Mouse (Mus musculus) ovary, postnatal 14 days (tissue): ENCODE results near the gene Rab11fip3.
"Not testable (repeated sequence)": the region's sequence is repeated elsewhere in the genome, so short reads cannot be mapped to it uniquely, and the experiment has no call there.

Source experiments
- DNase-seq: peaks from one replicate; pipeline ENCODE4 v3.0.0; 2022; ENCODE audit warnings: low spot score

Rab11fip3 gene

DNA sequence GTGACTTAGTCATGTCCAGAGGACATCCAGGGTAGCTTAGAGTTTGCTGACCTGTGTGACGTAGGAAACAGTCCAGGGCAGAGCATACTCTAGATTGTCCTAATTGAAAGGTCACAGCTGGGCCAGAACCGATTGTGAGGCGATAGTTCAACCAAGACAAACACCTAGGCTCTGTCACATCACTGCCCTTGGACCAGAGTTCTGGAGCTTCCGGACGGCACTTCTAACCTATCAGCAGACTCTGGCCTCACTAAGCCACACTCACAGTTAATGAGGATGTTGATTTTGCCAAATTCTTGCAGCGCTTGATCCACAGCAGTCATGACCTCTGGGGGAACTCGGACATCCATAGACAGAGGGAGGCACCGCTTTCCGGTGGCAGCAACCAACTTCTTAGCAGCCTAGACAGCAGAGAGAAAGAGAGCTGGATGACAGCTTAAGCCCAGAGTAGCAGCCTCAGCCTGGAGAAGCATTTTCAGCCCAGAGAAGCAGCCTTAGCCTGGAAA is 17.8 kb upstream of the Rab11fip3 start:
- DNase-seq, result no peak

DNA sequence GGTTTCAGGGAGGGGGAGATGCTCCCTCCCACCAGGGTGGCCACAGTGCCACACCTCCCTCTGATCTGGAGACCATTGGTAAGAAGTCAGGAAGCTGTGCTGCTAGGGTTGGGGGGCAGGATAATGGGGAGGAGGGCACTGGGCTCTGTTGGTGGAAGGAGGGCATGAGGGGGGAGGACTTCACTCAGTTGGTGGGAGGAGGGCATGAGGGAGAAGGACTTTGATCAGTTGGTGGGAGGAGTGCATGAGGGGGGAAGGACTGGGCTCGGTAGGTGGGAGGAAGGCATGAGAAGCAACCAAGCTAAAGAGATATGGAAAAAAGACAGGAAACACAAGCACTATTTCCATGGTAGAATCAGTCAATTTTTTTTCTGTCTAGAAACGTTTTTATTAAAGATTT is 11.5 kb upstream of the Rab11fip3 start:
- no peak for DNase-seq

DNA sequence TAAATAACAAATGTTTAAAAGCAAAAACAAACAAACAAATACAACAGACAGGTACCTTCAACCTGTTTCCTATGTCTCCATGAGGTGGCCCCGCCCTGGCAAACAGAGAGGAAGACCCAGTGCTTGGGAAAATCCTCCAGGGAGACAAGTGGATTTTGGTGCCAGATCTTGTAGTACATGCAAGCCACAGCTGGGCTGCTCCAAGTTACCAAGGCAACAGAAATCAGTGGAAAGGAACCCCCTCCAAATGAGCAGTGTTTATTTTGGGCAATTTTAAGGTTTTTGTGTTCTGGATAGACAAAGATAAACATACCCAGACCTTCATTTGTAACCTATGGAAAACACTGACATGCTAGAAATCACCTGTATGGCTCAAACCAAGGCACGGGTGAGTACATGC is 9.5 kb upstream of the Rab11fip3 start:
- no peak for DNase-seq

DNA sequence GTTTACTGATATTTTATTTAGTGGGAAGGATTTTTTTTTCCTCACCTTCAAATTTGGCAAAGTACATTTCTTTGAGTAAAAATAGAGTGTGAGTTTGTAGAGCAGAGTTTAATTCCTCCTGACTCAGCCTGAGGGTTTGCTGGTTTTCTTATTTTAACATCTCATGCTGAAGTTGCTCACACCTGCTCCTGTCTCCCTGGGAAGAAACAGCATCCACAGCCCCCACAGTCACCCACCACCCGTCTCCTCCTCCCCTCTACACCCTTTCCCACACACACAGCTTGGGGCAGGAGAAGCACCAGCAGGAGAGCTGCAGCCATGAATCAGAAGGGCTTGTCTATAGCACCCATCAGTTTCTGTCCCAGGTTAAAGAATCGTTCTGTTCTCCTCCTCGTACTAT is 5.9 kb upstream of the Rab11fip3 start:
- DNase-seq, result no peak

DNA sequence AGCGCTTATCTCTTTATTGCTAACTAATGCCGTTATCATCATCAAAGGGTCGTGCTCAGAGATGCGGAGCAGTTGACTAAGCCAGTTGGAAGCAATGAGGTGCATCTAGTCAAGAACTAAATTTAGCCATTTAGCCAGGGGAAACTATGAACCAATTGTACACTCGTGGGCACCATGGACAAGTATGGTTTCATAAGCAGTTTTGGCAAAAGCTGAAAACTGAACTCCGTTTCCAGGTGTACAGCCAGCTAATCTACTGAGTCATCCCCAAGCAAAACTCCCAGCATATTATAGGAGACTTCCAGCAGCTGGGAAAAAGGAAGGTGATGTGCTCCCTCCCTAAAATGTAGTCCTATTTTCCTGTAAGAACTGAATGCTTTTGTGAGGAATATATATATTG is 781 bp upstream of the Rab11fip3 start:
- DNase-seq, result no peak

DNA sequence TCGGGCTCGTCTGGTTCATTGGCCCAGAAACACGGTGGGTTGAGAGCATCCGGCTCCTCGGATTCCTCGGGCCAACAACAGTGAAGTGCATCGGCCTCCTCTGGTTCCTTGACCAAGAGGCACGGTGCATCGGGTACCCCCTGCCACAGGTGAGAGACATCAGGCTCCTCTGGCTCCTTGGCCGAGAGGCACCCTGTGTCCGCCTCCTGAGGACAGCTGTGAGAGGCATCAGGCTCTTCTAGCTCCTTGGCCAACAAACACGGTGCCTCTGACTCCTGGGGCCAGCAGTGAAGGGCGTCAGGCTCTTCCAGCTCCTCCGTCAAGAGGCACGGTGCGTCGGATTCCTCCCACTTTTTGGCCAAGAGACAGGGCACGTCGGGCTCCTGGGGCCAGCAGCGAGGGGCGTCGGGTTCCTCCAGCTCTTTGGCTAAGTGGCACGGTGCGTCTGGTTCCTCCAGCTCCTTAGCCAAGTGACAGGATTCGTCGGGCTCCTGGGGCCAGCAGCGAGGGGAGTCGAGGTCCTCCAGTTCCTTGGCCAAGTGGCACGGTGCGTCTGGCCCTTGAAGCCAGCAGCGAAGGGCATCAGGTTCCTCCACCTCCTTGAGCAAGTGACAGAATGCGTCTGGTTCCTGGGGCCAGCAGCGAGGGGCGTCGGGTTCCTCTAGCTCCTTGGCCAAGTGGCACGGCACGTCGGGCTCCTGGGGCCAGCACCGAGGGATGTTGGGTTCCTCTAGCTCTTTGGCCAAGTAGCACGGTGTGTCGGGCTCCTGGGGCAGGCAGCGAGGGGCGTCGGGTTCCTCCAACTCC is 1.1 kb downstream of the Rab11fip3 start:
- DNase-seq, result peak; percentile 6

DNA sequence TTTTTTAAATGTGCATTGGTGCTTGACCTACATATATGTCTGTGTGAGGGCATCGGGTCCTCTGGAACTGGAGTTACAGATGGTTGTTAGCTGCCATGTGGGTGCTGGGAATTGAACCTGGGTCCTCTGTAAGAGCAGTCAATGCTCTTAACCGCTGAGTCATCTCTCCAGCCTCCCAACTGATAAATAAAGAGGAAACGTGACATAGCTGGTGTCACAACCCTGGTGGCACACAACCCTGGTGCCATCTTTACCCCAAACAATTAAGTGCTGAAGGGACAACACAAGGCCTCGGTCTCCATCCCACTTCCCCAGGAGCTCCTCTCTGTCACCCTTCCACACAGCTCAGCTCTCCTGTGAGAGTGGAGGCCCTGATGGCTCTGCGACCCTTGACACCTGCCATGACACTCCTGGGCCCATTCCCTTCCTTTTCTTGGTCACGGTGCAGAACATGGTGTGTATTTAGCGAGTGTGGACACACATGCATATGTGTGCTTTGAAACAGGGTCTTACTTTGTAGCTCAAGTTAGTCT is 2.8 kb downstream of the Rab11fip3 start:
- DNase-seq, result no peak

DNA sequence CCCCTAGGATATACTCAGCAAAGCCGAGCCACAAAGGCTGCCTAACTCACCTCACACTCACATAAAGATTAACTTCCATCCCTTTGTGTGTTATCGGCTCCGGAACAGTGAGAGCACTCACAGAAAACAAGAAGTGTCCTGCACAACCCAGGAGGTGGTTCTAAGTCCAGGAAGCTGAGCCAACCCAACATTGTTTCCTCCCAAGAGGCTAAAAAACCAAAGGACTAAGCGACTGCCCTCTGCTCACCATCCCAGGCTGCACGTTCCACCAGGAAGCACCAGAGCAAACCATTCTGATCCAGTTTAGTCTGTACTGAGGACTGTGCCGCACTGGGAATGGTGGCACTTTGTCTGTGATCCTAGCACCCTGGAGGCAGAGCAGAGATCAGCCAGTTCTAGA is 4.4 kb downstream of the Rab11fip3 start:
- no peak for DNase-seq

DNA sequence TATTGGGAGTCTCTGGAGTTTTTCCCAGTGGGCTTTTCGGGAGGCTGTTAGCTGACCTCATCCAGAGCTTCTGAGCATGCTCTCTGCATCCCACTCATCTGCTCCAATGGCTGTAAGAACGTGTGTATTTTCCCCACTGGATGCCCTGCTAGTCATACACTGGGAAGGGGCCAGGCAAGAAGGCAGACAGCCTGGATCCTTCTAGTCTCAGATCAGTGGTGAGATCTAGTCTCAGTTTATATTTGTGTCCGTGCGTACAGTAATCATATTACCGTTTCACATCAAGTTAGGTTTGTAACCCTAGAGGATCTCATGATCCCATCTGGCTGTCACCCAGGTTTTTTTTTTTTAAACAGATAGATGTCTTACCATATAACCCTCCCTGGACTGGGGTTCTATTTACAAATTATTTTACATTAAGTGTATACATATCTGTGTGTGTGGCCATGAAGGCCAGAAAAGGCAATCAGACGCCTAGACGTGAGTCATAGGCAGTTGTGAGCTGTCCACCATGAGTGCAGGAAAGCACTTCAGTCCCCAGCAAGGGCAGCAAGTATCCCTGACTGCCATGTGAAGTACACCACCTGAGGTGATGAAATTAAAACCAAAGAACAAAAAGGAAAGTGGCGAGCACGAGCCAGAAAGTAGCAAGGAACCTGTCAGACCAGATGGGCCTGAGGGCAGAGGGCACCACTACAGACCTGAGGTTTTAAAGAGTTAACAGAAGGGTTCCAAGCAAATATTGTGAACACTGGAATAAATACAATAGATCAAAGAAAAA is 11.4 kb downstream of the Rab11fip3 start:
- DNase-seq, result no peak

DNA sequence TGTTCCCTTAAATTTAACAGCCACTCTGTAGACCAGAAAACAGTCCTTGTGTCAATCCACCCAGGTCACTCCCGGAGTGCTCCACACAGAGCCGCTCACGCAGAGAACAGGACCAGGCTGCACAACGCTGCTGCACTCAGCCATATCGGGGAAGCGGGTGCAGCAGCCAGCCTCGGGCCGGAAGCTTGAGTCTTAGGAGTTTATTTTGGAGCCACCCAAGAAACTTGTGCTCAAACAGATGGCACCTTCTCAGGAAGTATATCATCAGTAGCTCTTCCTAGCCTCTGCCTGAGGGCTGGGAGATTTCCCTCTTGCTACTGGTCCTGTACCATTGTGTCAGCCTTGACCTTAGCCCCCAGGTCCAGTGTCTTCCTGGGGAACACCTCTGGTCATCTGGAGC is 12.1 kb downstream of the Rab11fip3 start:
- DNase-seq, result no peak

DNA sequence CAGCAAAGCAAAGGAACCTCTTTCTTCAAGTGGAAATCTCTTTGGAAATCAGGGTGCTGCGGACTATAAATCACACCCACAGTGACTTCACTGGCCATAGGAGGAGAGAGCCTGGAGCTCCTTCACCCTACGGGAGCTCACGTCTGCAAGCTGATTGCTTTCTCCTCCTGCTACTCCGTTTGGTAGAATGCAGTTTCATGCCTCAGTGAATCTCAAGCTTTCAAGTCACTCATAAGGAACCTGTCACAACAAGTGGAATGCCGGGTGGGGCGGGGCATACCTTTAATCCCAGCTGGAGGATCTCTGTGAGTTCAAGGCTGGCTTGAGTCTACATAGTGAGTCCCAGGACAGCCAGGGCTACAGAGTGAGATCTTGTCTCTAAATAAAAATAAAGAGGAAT is 14.2 kb downstream of the Rab11fip3 start:
- DNase-seq, result no peak

DNA sequence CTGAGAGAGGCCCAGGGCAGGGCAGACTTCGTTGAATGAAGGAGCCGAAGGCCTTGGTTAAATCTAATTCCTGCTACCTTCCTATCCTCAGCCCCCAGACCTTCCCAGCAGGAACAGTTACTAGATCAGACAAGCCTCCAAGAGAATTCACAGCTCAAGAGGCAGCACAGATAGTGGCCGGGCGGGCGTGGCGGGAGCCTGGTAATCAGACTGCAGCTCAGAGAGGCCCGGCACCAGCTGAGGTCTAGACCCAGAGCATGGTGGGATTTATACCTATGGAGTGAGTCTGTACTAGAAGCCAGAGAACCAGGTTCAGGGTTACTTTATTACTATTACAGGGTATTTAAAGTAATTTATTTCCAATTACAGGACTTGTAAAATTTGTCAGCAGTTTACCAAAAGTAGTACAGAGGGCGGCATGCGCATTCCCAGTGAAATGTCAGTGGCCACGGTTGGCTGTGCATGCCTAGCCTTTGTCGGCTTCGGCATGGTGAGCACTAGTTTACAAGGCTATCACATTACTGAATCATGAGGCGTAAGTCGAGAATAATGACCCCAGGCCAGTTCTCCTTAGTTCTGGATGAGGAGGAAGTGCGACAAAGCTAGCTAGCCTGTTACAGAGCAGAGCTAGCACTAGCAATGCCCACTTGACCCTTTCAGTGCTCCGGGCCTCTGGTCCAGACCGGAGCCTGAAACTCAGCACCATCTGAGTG is 15.1 kb downstream of the Rab11fip3 start:
- DNase-seq, result no peak

DNA sequence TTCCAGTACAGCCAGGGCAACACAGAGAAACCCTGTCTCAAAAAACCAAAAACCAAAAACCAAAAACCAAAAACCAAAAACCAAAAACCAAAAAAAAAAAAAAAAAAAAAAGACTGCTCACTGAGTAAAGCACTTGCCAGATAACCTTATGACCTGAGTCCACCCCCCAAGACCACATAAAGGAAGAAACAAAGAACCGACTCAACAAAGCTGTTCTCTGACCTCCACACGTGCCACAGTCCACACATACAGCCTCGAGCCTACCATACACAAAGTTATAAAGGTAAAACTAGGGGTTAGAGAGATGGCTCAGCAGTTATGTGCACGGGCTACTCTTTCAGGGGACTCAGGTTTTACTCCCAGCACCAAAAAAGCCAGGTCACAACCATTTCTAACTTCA is 16.6 kb downstream of the Rab11fip3 start:
- no peak for DNase-seq

DNA sequence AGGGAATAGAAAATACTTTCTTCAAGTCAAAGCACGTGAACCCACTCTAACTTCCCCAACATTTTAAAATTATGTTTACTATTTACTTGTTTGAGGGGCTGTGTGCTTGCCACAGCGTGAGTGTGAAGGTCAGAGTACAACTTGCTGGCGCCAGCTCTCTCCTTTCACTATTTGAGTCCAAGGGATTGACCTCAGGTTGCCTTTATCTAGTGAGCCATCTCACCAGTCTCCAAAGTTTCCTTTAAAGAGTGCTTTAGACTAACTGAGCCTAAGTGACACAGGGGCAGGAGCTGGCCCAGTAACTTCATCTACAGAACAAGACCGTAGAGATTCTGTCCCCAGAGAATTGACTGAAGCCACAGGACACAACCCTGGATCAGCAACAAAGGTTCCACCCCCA is 17.3 kb downstream of the Rab11fip3 start:
- no peak for DNase-seq

DNA sequence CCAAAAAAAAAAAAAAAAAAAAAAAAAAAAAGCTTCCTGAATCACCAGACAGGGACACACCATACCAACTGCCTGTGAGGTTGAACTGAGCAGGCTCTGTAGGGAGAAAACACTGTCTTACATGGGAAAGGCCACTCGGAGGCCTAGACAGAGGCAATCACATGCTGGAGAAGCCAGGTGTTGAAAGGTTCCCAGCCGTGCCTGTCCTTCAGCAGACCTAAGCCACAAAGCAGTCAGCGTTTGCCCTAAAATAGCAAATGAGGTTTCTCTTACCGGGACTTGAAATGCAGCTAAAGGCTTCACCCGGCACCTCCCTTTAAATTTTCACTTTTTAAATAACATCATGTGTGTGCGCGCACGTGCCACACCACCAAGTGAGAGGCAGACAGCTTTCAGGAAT is 21.2 kb downstream of the Rab11fip3 start:
- DNase-seq, result no peak

DNA sequence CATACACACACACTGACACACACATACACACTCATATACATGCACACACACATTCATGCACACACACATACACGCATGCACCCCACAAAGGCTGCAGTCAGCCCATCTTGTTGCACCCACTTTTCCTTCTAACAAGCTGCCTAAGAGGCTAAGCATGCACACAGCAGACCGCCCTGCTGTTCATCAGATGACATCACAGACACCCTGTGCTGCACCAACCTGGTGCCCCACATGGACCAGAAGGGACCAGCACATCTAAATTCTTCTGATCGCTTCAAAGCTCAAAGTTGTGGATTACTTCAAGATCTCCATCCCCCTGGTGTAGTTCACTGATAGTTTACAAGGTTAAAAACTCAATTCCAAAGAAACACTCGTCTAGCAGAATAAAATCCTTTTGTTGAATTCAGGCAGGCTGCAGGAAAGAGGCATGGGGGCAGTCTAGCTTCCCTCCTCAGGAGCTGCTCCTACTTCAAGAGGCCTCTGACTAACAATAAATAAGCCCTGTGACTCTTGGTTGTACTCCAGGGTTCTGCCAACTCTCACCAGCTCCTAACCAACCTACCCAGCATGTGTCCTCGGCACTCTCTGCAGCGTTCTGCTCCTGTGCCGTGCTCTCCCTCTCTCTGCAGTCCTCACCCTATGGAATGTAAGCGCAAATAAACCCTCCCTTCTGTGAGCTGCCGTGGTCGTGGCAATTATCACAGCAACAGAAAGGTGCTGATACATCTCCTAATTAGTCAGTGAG is 22.9 kb downstream of the Rab11fip3 start:
- DNase-seq, result no peak

DNA sequence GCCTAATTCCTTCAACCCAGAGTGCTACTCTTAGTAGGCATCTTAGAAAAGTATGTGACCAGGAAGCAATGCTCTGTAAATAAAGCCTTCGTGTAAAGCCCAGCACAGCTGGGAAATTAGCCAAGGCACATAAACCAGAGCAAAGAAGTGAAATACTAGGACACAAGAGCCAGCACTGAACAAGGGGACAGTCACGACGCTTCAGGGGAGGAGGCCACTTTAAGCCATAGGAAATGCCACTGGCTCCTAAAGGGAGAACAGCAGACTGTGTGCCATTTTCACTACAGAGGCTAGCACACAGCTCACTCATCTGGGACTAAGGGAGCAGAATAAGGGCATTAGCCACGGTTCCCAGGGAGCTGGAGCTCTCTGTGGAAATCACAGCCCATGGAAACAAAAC is 24.1 kb downstream of the Rab11fip3 start:
- DNase-seq, result no peak

DNA sequence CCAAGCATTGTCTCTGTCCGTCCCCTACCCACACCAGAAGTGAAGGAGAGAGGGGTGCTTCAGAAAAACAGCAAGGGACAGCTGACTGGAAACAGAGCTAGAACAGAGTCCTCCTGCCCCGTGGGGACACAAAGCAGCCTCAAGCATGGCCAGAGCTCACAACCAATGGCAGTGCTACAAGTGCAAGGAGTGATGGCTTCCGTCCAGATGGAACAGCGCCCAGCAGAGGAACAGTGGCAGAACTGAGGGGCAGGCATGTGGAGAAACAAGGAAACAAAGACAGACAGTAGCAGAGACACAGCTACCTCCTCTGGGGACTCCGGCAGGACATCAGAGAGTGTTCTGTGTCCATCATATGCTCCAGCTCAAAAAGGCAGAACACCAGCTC is 26.1 kb downstream of the Rab11fip3 start:
- DNase-seq, result peak; percentile 51

DNA sequence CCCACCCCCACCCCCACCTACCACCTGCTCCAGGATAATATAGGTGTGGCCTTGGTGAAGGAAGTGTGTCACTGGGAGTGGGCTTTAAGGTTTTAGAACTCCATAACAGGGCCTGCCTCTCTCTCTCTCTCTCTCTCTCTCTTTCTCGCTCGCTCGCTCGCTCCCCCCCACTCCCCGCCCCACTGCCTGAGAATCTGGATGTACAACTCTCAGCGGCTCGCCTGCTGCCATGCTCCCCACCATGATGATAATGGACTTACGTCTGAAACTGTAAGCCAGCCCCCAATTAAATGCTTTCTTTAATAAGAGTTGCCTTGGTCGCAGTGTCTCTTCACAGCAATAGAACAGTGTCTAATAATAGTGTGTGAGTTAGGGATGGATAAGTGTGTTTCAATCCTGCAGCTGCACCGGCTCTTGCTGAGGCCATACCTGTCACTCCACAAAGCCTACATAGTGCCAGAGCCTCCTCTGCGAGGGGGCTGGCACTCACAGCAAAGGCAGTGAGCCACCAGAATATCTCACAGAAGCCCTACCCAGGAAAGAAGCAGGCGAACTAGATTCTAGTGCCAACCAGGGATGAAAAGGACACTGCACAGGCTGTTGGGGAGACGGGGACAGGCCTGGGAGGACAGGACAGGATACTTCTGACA is 26.6 kb downstream of the Rab11fip3 start:
- DNase-seq, result no peak

DNA sequence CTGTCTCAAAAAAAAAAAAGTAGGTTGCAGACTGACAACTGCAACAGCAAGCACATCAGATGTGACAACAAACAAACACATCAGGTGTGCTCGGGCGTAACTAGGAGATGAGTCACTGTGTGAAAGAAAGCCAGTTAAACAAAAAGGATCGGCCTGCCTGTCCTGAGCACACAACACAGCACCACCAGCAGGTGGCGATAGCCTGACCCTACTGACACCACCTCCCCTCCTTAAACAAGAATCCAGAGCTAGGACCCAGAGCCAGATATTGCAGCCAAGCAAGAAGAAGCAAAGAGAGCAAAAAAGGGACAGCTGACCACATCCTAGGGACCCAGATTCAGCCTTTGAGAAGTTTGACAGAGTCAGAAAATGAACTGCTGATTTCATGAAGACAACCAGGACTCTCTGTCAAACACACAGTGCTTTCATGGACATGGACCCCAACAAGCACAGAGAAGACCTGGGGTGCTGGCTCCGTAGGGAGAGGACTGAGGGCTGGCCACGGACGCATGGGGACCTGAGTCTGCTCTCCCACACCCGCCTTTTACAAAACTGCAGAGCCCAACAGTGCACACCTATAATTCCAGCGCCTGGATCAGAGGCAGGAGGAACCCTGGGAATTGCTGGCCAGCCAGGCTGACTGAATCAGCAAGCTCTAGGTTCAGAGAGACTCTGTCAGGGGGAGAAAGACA is 28.1 kb downstream of the Rab11fip3 start:
- DNase-seq, result peak; percentile 39

DNA sequence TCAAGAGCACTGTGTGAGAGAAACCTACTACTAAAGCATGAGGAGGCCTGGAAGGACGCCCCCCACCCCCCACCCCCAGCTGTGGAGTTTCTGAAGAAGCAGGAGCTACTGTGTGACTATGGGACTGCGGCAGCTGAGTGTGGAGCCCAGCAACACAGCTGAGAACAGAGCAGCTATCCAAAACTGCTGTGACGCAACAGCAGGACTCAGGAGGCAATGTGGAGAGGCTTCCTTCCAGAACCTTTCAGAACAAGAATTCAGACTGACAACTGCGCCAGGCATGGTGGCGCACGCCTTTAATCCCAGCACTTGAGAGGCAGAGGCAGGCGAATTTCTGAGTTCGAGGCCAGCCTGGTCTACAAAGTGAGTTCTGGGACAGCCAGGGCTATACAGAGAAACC is 28.6 kb downstream of the Rab11fip3 start:
- not testable (repeated sequence) for DNase-seq
